Mouse (Mus musculus) left cerebral cortex, postnatal 36 days (tissue): ENCODE measurements around the gene Xylt1. TPM values are rescaled to one million over a fixed set of nuclear protein-coding genes. Genes with fewer than 3 reads are reported as not detected.

ENCODE experiments used
- DNase-seq, 2 experiments: peaks; one replicate each; pipeline ENCODE4 v3.0.0; 2021 to 2022; ENCODE audit warnings: low spot score in 2 of 2, mixed read lengths in 1 of 2
- intact Hi-C: fragments of 180-260 bp; cut with DNase I; formaldehyde crosslinking; loops from one replicate; pipeline ENCODE4 v1.15.1; 2025
- total RNA-seq, 2 experiments: library from RNA; stranded (reverse); gene quantifications; 2 replicates each; pipeline ENCODE4 v1.2.3; 2021

Gene Xylt1
- total RNA-seq, 2 experiments from 2014 or later: 46.0 to 59.0 TPM

GRCm38 (mm10) chr7:117700066-117700465 is 319.3 kb downstream of the Xylt1 start:
- DNase-seq: peak; percentile 41
- intact Hi-C loops: no loop called here

DNA sequence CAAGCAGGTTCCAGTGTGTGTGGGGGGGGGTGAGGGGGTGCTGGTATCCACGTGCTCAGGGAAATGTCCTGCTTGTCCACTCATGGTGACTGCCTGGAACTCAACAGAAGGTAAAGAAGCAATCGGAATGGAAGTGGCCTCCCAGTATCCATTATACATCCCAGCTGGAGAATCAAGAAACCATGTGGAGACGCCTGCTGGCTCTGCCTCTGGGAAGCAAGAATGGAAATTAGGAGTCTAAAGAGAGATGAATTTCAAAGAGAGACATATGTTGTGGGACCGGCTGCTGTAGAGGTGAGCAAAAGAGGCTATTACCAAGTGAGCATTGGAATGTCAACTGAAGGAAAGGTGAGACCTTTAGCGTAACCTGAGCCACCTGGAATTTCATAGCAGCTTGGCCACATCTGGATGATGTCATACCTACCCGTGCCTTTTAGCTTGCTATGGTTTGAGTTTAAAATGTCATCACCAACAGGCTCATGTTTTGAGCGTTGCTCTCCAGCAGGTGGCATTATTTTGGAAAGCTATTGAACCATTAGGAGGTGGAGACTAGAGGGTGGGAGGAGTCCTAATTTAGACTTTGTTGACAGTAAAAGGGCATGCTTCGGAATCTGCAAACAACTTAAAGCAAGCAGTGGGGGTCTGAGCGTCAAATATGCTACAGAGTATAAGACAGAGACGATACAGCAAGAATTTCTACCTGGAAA is 329.3 kb downstream of the Xylt1 start:
- intact Hi-C loops: no loop called here

DNA sequence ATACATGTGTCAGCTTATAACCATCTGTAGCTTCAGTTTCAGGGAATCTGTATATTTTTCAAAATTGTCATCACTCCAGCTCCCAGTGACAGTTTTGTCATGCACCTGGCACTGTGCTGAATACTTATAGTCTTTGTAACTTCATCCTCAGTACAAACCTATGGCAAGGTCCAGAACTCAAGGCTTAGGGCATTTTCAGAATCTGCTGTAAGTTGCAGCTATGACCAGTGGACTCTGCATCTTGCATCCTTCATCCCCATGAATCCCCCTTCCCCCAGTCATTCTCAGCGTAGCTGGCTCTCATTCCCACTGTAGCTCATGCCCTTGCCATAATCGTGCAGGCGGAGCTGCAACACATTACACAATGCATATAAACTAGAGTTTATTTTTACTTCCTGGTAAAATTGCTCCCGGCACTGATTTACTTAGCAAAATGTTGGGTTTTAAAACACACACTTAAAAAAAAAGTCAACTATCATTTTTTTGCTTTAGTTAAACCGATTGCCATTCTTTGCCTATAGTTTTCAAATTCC is 336.2 kb downstream of the Xylt1 start:
- no peak for DNase-seq
- intact Hi-C loops: no loop called here

More for the DNA sequence above, 329.3 kb downstream of the Xylt1 start:
- DNase-seq: no peak

DNA sequence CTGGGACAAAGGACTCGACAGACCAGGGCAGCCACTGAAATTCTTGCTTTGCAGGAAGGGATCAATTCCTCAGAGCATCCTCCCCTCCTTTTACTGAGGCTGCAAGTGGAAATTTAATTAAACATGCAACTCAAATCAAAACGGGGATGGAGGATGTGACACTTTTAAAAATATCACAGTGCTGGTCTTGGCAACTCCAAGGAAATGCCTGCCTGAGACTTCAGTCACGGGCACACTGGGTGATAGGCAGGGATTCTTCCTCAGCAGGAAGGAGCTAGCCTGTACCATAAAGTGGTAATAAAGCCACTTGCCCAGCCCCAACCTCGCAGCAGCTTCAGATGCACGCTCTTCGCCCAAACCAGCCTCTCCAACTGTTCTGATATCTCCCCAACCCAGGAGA is 339.6 kb downstream of the Xylt1 start:
- DNase-seq: peak in 1 of 2 experiments; percentile 25
- intact Hi-C loops: no loop called here
